Mouse (Mus musculus) bone marrow, adult 2 months (tissue): ENCODE measurements around the gene Pgam2.

Source experiments
- CTCF ChIP-seq: fragments of 200-500 bp; IDR thresholded peaks from 2 replicates; pipeline ENCODE4 v1.5.1; 2011; ENCODE audit warnings: low read length, control low read depth; ENCODE audit not compliant: control insufficient read depth, insufficient read depth
- POLR2A ChIP-seq: fragments of 200-500 bp; IDR thresholded peaks from 2 replicates; pipeline ENCODE4 v1.6.1; 2011; ENCODE audit warnings: low read depth, mild to moderate bottlenecking, control low read depth, low read length, borderline replicate concordance; ENCODE audit not compliant: control insufficient read depth

DNA sequence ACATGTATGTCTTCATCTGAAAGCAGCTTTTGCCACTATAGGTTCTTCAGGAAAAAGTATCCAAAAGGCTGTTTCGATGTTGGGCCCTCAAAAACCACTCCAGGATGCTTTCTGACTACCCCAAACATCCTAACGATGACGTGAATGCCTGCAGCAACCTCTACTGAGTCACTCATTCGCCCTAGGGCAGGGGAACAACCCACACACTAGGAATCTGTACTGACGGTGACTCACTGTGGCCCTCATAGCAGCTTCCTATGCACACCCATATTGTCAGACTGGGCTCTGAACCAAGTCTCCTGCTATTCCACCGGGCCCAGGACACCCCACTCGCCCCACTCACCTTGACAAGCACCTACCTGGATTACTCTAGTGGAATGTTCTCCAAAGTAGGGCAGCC, 31.5 kb upstream of the Pgam2 start:
- TF ChIP-seq CTCF (no peak), POLR2A (no peak)
